Mouse (Mus musculus) urinary bladder, adult 2 months (tissue): ENCODE data around the gene Olfr447. TPM values are rescaled to one million over a fixed set of nuclear protein-coding genes. Genes with fewer than 3 reads are reported as not detected.

ENCODE experiments used
- DNase-seq: peaks from one replicate; pipeline ENCODE4 v3.0.0; 2022; ENCODE audit warnings: low spot score
- polyA plus RNA-seq: library from polyadenylated mRNA; depleted of rRNA; stranded (reverse); fragments of >200 nt; gene quantifications from 2 replicates; pipeline ENCODE4 v1.2.3, GENCODE M21; 2012; rRNA removed

The Olfr447 gene
- polyA plus RNA-seq: not detected in 2 replicates

GRCm38 (mm10) chr6:42908578-42908977 lies at the start of gene Olfr447:
Gene Olfr447, plus strand, starts transcription at chr6:42908878.
- no peak for DNase-seq

GRCm38 (mm10) chr6:42860222-42860819 lies 48.4 kb upstream of the Olfr447 start:
- no peak for DNase-seq

GRCm38 (mm10) chr6:42869695-42870094 lies 39.0 kb upstream of the Olfr447 start:
- DNase-seq: no peak

GRCm38 (mm10) chr6:42876323-42876722 lies 32.4 kb upstream of the Olfr447 start:
- no peak for DNase-seq

GRCm38 (mm10) chr6:42890141-42890540 lies 18.5 kb upstream of the Olfr447 start, which contains the start of gene Olfr448:
Gene Olfr448, plus strand, starts transcription at chr6:42890441.
- DNase-seq: no peak

GRCm38 (mm10) chr6:42900345-42900744 lies 8.3 kb upstream of the Olfr447 start:
- DNase-seq: no peak

GRCm38 (mm10) chr6:42921077-42921476 lies 12.4 kb downstream of the Olfr447 start, which contains the start of gene Olfr446:
Gene Olfr446, plus strand, starts transcription at chr6:42921377.
- DNase-seq: no peak

GRCm38 (mm10) chr6:42948767-42949166 lies 40.1 kb downstream of the Olfr447 start, which contains the start of gene Olfr444:
Gene Olfr444, plus strand, starts transcription at chr6:42949067.
- DNase-seq: no peak

Other genes with a start within 250 kb of the Olfr447 start
- gene Tcaf1, start 198.8 kb upstream of the Olfr447 start, polyA plus RNA-seq: 26.5 and 30.1 TPM in 2 replicates
- gene Olfr453, start 169.5 kb upstream of the Olfr447 start, polyA plus RNA-seq: not detected in 2 replicates
- gene Olfr38, start 152.5 kb upstream of the Olfr447 start, polyA plus RNA-seq: not detected in 2 replicates
- not detected in 2 replicates for gene Olfr452, start 123.8 kb upstream of the Olfr447 start, polyA plus RNA-seq
- gene Olfr450, start 96.9 kb upstream of the Olfr447 start, polyA plus RNA-seq: not detected in 2 replicates
- not detected in 2 replicates for gene Olfr449, start 74.5 kb upstream of the Olfr447 start, polyA plus RNA-seq
- not detected in 2 replicates for gene Olfr448, start 18.4 kb upstream of the Olfr447 start, polyA plus RNA-seq
- gene Olfr446, start 12.5 kb downstream of the Olfr447 start, polyA plus RNA-seq: not detected in 2 replicates
- not detected in 2 replicates for gene Olfr444, start 40.2 kb downstream of the Olfr447 start, polyA plus RNA-seq
- not detected in 2 replicates for gene Olfr441, start 197.5 kb downstream of the Olfr447 start, polyA plus RNA-seq
- gene Olfr237-ps1, start 237.7 kb downstream of the Olfr447 start, polyA plus RNA-seq: not detected in 2 replicates